Mouse (Mus musculus): ENCODE data around the gene Shank3. TPM values are rescaled to one million over a fixed set of nuclear protein-coding genes. Genes with fewer than 3 reads are reported as not detected.
A peak's percentile ranks its signal among the peaks of the same experiment; 100 is the strongest.

Gene Shank3
- total and polyA plus RNA-seq, 3 experiments: 31.0 to 52.2 (median 44.3) TPM

DNA sequence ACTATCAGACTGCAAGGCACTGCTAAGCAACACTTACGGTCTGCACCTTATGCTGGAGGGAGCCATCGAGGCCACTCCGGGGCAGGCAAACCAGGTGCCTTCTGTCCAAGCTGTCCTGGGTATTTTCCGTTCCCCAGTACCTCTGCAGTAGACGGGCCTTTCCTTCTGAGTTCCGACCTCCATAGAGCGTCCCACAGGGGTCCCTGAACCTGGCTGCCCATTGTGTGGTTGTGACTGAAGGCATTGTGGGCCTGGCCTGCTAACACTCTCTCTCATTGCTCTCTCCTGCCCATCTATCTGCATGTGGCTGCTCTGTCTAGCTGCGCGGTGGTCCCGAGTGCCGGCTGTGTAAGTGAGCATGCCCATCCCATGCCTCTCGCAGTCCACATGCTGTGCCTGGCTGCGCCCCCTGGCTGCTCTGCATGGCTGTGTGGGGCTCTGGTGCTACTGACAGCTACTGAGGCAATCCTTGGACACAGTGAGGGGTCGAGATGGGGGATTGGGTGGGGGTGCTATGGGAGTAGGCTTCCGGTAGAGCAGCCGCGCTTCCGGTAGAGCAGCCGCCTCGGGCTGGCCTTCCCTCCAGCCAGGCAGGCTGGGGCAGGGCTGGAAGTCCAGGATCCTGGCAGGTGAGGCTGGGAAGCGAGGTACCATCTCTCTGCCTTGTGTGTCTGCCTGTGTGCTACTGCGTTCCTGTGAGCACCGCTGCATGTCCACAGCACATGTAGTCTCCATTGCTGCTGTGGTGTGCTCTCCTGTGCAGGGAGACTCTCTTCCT is 57.2 kb downstream of the Shank3 start:
- H3K4me1 ChIP-seq (ENCODE audit: control insufficient read depth, insufficient read depth, low read length): peaks cover 19% of the 10 kb centered on the region
- intact Hi-C loops (cut with DNase I): no loop called here
- H3K36me3 ChIP-seq (ENCODE audit: control insufficient read depth, insufficient read depth, low read length): no peaks in the 10 kb centered on the region; the same call in 1 of the 2 replicates
- no peak for TF ChIP-seq EP300 (IDR thresholded peaks at IDR 0.05; ENCODE audit: insufficient read depth, low read depth, low read length)
- peak; percentile 29 for TF ChIP-seq CTCF (IDR thresholded peaks at IDR 0.05)
- peak; percentile 20 to 30 for DNase-seq
- H3K9ac ChIP-seq (ENCODE audit: low read depth, low read length): no peak overlapping the region
- WGBS: 32% methylated on average over 23 of the region's 23 CpGs
- no peak overlapping the region; the same call in 1 of the 2 replicates for H3K27ac ChIP-seq
- no peak overlapping the region for H3K4me3 ChIP-seq
- H3K79me2 ChIP-seq (replicated peaks; ENCODE audit: control insufficient read depth, insufficient read depth, low read length): no peaks in the 10 kb centered on the region
- no peaks in the 10 kb centered on the region for H3K27me3 ChIP-seq (ENCODE audit: control insufficient read depth, insufficient read depth, low read length)

DNA sequence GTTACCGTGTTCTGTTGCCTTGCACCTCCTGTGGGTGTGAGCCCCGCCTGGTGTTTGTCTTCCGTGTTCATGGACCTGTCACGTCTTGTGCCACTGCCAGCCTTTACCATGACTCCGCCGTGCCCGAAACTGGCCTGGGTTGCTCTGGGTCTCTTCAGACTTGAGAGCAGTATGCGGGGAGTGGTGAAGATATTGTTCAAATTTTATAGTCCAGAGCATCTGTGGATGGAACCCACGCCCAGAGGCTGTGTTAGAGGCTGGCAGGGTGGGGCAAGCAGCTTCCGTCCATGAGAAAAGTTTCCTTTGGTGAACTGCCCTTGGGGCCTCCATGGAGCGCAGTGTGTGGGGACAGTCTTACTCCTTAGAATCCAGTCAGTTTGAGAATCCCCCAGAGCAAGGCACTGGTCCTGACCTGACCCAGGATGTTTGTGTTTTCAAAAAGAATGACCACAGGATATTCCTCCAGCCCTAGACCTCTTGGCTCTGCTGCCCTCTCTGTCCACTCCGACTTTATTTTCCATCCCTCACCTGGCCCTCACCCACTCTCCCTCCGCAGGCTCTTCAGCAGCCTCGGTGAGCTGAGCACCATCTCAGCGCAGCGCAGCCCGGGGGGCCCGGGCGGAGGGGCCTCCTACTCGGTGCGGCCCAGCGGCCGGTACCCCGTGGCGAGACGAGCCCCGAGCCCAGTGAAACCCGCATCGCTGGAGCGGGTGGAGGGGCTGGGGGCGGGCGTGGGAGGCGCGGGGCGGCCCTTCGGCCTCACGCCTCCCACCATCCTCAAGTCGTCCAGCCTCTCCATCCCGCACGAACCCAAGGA is 58.0 kb downstream of the Shank3 start:
- no peak overlapping the region for H3K27ac ChIP-seq
- H3K36me3 ChIP-seq (ENCODE audit: control insufficient read depth, insufficient read depth, low read length): no peaks in the 10 kb centered on the region
- intact Hi-C loops (cut with DNase I): no loop called here
- no peak overlapping the region for H3K4me3 ChIP-seq
- DNase-seq: no peak
- peaks cover 17% of the 10 kb centered on the region for H3K4me1 ChIP-seq (ENCODE audit: control insufficient read depth, insufficient read depth, low read length)
- TF ChIP-seq CTCF (IDR thresholded peaks at IDR 0.05): no peak
- TF ChIP-seq POLR2A (IDR thresholded peaks at IDR 0.05; ENCODE audit: insufficient read depth, low read depth, low read length): no peak
- TF ChIP-seq EP300 (IDR thresholded peaks at IDR 0.05; ENCODE audit: insufficient read depth, low read depth, low read length): no peak
- no peaks in the 10 kb centered on the region for H3K79me2 ChIP-seq (replicated peaks; ENCODE audit: control insufficient read depth, insufficient read depth, low read length)
- H3K9ac ChIP-seq (ENCODE audit: low read depth, low read length): no peak overlapping the region
- WGBS: 40% methylated on average over 40 of the region's 40 CpGs
- no peaks in the 10 kb centered on the region for H3K27me3 ChIP-seq (ENCODE audit: control insufficient read depth, insufficient read depth, low read length)

DNA sequence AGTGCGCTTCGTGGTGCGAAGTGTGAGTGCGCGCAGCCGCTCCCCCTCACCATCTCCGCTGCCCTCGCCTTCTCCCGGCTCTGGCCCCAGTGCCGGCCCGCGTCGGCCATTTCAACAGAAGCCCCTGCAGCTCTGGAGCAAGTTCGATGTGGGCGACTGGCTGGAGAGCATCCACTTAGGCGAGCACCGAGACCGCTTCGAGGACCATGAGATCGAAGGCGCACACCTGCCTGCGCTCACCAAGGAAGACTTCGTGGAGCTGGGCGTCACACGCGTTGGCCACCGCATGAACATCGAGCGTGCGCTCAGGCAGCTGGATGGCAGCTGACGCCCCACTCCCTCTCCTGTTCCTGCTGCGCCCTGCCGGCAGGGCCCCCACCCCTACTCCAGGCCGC is 58.6 kb downstream of the Shank3 start:
- WGBS: 44% methylated on average over 34 of the region's 34 CpGs
- no peak for DNase-seq
- no peak overlapping the region for H3K27ac ChIP-seq
- TF ChIP-seq POLR2A (IDR thresholded peaks at IDR 0.05; ENCODE audit: insufficient read depth, low read depth, low read length) (no peak), EP300 (IDR thresholded peaks at IDR 0.05; ENCODE audit: insufficient read depth, low read depth, low read length) (no peak), CTCF (IDR thresholded peaks at IDR 0.05) (no peak)
- no peak overlapping the region for H3K9ac ChIP-seq (ENCODE audit: low read depth, low read length)
- no peaks in the 10 kb centered on the region for H3K79me2 ChIP-seq (replicated peaks; ENCODE audit: control insufficient read depth, insufficient read depth, low read length)
- H3K36me3 ChIP-seq (ENCODE audit: control insufficient read depth, insufficient read depth, low read length): no peaks in the 10 kb centered on the region
- intact Hi-C loops (cut with DNase I): no loop called here
- no peaks in the 10 kb centered on the region for H3K27me3 ChIP-seq (ENCODE audit: control insufficient read depth, insufficient read depth, low read length)
- H3K4me3 ChIP-seq: no peak overlapping the region
- peaks cover 16% of the 10 kb centered on the region for H3K4me1 ChIP-seq (ENCODE audit: control insufficient read depth, insufficient read depth, low read length)

DNA sequence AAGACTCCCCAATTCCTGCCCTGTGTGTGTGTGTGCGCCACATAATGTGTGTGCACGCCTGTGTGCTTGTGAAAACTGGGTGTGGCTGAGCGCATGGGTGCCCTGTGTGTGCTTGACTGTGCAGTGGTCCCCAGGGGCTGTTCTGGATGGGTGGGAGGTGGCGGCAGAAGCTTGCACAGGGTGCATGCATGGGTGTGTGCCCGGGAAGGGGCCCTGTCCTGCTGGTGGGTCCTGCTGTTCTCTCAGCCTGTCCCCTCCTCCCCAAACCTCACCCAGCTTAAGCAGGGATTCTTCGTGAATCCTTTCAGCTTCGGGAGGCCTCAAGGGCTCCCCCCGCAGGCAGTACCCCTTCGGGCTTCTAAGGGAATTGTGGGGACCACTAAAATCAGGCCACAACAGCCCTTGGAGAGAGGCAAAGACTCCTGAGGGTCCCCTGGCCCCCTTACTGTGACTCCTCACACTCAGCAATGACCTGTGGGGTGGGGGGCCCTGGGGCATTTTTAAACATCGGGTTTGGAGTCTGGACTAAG is 59.8 kb downstream of the Shank3 start:
- DNase-seq: no peak
- no peaks in the 10 kb centered on the region for H3K27me3 ChIP-seq (ENCODE audit: control insufficient read depth, insufficient read depth, low read length)
- TF ChIP-seq POLR2A (IDR thresholded peaks at IDR 0.05; ENCODE audit: insufficient read depth, low read depth, low read length) (no peak), EP300 (IDR thresholded peaks at IDR 0.05; ENCODE audit: insufficient read depth, low read depth, low read length) (no peak), CTCF (IDR thresholded peaks at IDR 0.05) (peak; percentile 26; the same call in 1 of the 2 replicates)
- WGBS: 58% methylated on average over 10 of the region's 10 CpGs
- H3K4me3 ChIP-seq: no peak overlapping the region
- intact Hi-C loops (cut with DNase I): no loop called here
- H3K4me1 ChIP-seq (ENCODE audit: control insufficient read depth, insufficient read depth, low read length): peaks cover 11% of the 10 kb centered on the region
- H3K36me3 ChIP-seq (ENCODE audit: control insufficient read depth, insufficient read depth, low read length): no peaks in the 10 kb centered on the region
- H3K79me2 ChIP-seq (replicated peaks; ENCODE audit: control insufficient read depth, insufficient read depth, low read length): no peaks in the 10 kb centered on the region
- no peak overlapping the region for H3K9ac ChIP-seq (ENCODE audit: low read depth, low read length)
- no peak overlapping the region for H3K27ac ChIP-seq

DNA sequence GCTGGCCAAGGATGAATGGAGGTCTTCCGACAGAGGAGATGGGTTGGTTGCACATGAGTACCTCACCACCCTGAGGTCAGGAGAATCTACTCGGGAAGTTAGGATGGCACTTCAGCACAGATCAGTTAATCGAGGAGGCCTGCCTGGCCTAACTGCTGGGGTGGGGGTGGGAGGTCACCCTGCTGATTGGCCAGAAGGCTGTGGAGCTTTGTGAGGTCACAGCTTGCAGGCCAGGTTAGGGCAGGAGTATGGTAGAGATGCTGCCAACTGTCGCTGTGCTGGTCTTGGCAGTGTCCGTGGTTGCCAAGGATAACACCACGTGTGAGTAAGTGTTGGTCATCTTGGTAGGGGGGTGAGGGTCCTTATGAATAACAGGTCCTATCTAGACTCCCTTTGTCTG is 68.7 kb downstream of the Shank3 start, which contains the start of gene Acr:
Gene Acr (plus strand): TSS at position 213 of the 400 bp plus-strand sequence.
- H3K9ac ChIP-seq (ENCODE audit: low read depth, low read length): no peak within 1 kb of the TSS
- intact Hi-C loops (cut with DNase I): no loop called here
- no peaks in the 10 kb centered on the region for H3K4me1 ChIP-seq (ENCODE audit: control insufficient read depth, insufficient read depth, low read length)
- 79% methylated on average over 6 of the region's 6 CpGs for WGBS
- DNase-seq: no peak
- no peak within 1 kb of the TSS for H3K4me3 ChIP-seq
- no peaks in the 10 kb centered on the region for H3K36me3 ChIP-seq (ENCODE audit: control insufficient read depth, insufficient read depth, low read length)
- H3K79me2 ChIP-seq (replicated peaks; ENCODE audit: control insufficient read depth, insufficient read depth, low read length): no peaks in the 10 kb centered on the region
- H3K27me3 ChIP-seq (ENCODE audit: control insufficient read depth, insufficient read depth, low read length): no peaks in the 10 kb centered on the region; the same call in 1 of the 2 replicates
- no peak within 1 kb of the TSS for H3K27ac ChIP-seq
- TF ChIP-seq CTCF (IDR thresholded peaks at IDR 0.05): no peak
- TF ChIP-seq POLR2A (IDR thresholded peaks at IDR 0.05; ENCODE audit: insufficient read depth, low read depth, low read length): no peak
- TF ChIP-seq EP300 (IDR thresholded peaks at IDR 0.05; ENCODE audit: insufficient read depth, low read depth, low read length): no peak
